Mouse (Mus musculus): ENCODE results near the gene 4930522H14Rik. TPM values are rescaled to one million over a fixed set of nuclear protein-coding genes. Genes with fewer than 3 reads are reported as not detected.

The 4930522H14Rik gene
- polyA plus RNA-seq (2015; fragmentation: Nextera tagmentation; extraction: Ambion mirVana) = not detected in 2 replicates

GRCm38 (mm10) chr4:109531111-109531510 is at the start of gene 4930522H14Rik:
TSS of gene 4930522H14Rik (minus strand) at chr4:109531297.

GRCm38 (mm10) chr4:109484621-109485020 is 46.5 kb downstream of the 4930522H14Rik start, which contains the start of gene Rnf11:
TSS of gene Rnf11 (minus strand) at chr4:109484728.

Other genes starting within 250 kb of the 4930522H14Rik start
- gene Ttc39a, start 124.7 kb downstream of the 4930522H14Rik start, polyA plus RNA-seq (2015; fragmentation: Nextera tagmentation; extraction: Ambion mirVana) = 6.5 and 6.8 TPM in 2 replicates
- gene Rnf11, start 46.6 kb downstream of the 4930522H14Rik start, polyA plus RNA-seq (2015; fragmentation: Nextera tagmentation; extraction: Ambion mirVana) = 88.4 and 111 TPM in 2 replicates
- gene Cdkn2c, start 135.9 kb upstream of the 4930522H14Rik start, polyA plus RNA-seq (2015; fragmentation: Nextera tagmentation; extraction: Ambion mirVana) = 5.3 and 5.7 TPM in 2 replicates
- 30.8 and 33.1 TPM in 2 replicates for gene Faf1, start 145.3 kb upstream of the 4930522H14Rik start, polyA plus RNA-seq (2015; fragmentation: Nextera tagmentation; extraction: Ambion mirVana)